Mouse (Mus musculus): ENCODE measurements around the gene Tspan33.

GRCm38 (mm10) chr6:29653271-29653670, 40.8 kb upstream of the Tspan33 start:
- TF ChIP-seq CTCF (IDR thresholded peaks at IDR 0.05; ENCODE audit: low read depth, low read length) (no peak), POLR2A (IDR thresholded peaks at IDR 0.05; ENCODE audit: borderline replicate concordance, low read depth, low read length) (no peak)

Measured in bone marrow macrophage, adult 2 months (primary cell).